Mouse (Mus musculus) ES-Bruce4 (cell line): ENCODE measurements at regions not wholly inside any gene's neighbourhood (a gene's known extent, or its start where the extent isn't known, plus 50 kb on each side); places are given as distances from the start of the nearest gene placed in this dataset.

Experiments used
- H3K27ac ChIP-seq: 2 replicates; pipeline ENCODE4 v1.5.1; 2012; ENCODE audit warnings: low read length, inconsistent platforms; ENCODE audit not compliant: insufficient read depth
- H3K27me3 ChIP-seq: 2 replicates; pipeline ENCODE4 v1.6.1; 2012; ENCODE audit warnings: mild to moderate bottlenecking, low read length, inconsistent platforms; ENCODE audit not compliant: control insufficient read depth, poor library complexity, insufficient read depth, severe bottlenecking
- H3K36me3 ChIP-seq: 2 replicates; pipeline ENCODE4 v1.6.1; 2012; ENCODE audit warnings: inconsistent platforms, mild to moderate bottlenecking, low read length, moderate library complexity; ENCODE audit not compliant: control insufficient read depth, poor library complexity, insufficient read depth, severe bottlenecking
- H3K4me1 ChIP-seq: one replicate; pipeline ENCODE4 v1.8.1; 2011; ENCODE audit warnings: low read length; ENCODE audit not compliant: control insufficient read depth, insufficient read depth
- H3K4me3 ChIP-seq: 2 replicates; pipeline ENCODE4 v1.5.1; 2011; ENCODE audit warnings: low read depth, mild to moderate bottlenecking, low read length
- H3K9ac ChIP-seq: 2 replicates; pipeline ENCODE4 v1.6.1; 2012; ENCODE audit warnings: low read depth, mild to moderate bottlenecking, inconsistent platforms; ENCODE audit not compliant: poor library complexity, severe bottlenecking
- H3K9me3 ChIP-seq: replicated peaks from 2 replicates; pipeline ENCODE4 v1.6.1; 2012; ENCODE audit warnings: mild to moderate bottlenecking, low read length, inconsistent platforms; ENCODE audit not compliant: control insufficient read depth, poor library complexity, insufficient read depth, severe bottlenecking
- CTCF ChIP-seq: IDR thresholded peaks from one replicate; pipeline ENCODE4 v1.8.1; 2011; ENCODE audit warnings: low read depth, low read length
- EP300 ChIP-seq: IDR thresholded peaks from 2 replicates; pipeline ENCODE4 v1.6.1; 2011; ENCODE audit warnings: low read depth, low read length; ENCODE audit not compliant: insufficient read depth
- POLR2A ChIP-seq: IDR thresholded peaks from one replicate; pipeline ENCODE4 v1.8.1; 2011; ENCODE audit warnings: low read length; ENCODE audit not compliant: insufficient read depth

DNA sequence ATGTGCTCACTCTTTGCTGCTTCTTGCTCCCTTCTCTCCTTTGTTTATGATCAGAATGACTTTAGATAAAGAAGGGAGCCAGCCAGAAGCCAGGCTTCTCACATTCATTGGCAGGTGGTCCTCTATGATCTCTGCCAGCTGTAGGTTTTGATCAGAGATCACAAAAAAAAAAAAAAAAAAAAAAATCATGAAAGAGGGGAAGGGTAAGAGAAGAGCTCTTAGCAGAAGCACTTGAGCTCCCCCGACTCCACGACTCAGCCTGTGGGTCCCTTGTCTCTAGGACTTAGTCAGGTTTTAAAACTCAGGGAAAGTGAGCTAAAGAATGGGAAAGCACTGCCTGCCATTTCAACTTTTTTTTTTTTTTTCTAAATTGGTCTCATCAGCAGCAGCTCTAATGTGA, 1093.1 kb downstream of the Car8 start:
- Histone ChIP-seq H3K9me3 (0 out of 2 replicates have a peak, but pooled peaks cover 2% of the 10 kb centered on the region), H3K36me3 (no peaks in the 10 kb centered on the region), H3K27ac (no peak overlapping the region), H3K4me1 (no peaks in the 10 kb centered on the region), H3K9ac (no peak overlapping the region), H3K4me3 (no peak overlapping the region), H3K27me3 (no peaks in the 10 kb centered on the region)
- no peak for TF ChIP-seq EP300
- TF ChIP-seq POLR2A = no peak
- TF ChIP-seq CTCF = no peak

GRCm38 (mm10) chr4:7144215-7144614, 1094.6 kb downstream of the Car8 start:
- TF ChIP-seq EP300 (no peak), POLR2A (no peak), CTCF (no peak)

GRCm38 (mm10) chr4:7143676-7144075, 1095.2 kb downstream of the Car8 start:
- TF ChIP-seq POLR2A (no peak), EP300 (no peak), CTCF (no peak)
- no peaks in the 10 kb centered on the region for H3K27me3 ChIP-seq
- no peak overlapping the region for H3K4me3 ChIP-seq
- H3K9ac ChIP-seq = no peak overlapping the region
- H3K4me1 ChIP-seq = no peaks in the 10 kb centered on the region
- 0 out of 2 replicates have a peak, but pooled peaks cover 2% of the 10 kb centered on the region for H3K9me3 ChIP-seq
- no peak overlapping the region for H3K27ac ChIP-seq
- H3K36me3 ChIP-seq = no peaks in the 10 kb centered on the region

More at GRCm38 (mm10) chr4:7144215-7144614, 1094.6 kb downstream of the Car8 start:
- Histone ChIP-seq H3K9ac (no peak overlapping the region), H3K9me3 (0 out of 2 replicates have a peak, but pooled peaks cover 2% of the 10 kb centered on the region), H3K4me1 (no peaks in the 10 kb centered on the region), H3K27me3 (no peaks in the 10 kb centered on the region), H3K27ac (no peak overlapping the region), H3K4me3 (no peak overlapping the region), H3K36me3 (no peaks in the 10 kb centered on the region)

DNA sequence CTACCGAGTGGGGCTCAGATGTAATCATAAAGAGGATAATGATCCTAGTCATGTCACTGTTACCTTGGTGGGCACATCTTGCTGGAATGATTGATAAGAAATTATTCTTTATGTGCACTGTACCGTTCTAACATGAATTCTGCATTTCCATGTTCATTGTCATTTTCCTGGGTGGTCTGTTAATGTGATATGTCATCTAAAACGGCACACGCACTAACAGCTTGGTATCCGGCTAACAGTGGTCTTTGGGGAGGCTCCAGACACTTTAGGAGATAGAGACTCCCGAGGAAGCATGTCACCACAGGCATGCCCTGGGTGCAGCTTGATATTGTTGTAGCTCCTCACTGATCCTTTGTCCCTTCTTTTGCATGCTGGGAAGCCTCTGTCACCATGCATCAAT, 1096.1 kb downstream of the Car8 start:
- no peaks in the 10 kb centered on the region for H3K9me3 ChIP-seq
- no peaks in the 10 kb centered on the region for H3K36me3 ChIP-seq
- no peak for TF ChIP-seq EP300
- TF ChIP-seq POLR2A = no peak
- no peak for TF ChIP-seq CTCF
- H3K4me3 ChIP-seq = no peak overlapping the region
- H3K9ac ChIP-seq = no peak overlapping the region
- no peak overlapping the region for H3K27ac ChIP-seq
- H3K4me1 ChIP-seq = no peaks in the 10 kb centered on the region
- H3K27me3 ChIP-seq = no peaks in the 10 kb centered on the region

GRCm38 (mm10) chr4:7112159-7112558, 1126.7 kb downstream of the Car8 start:
- TF ChIP-seq POLR2A (no peak), CTCF (no peak), EP300 (no peak)
- Histone ChIP-seq H3K36me3 (no peaks in the 10 kb centered on the region), H3K4me1 (no peaks in the 10 kb centered on the region), H3K9ac (no peak overlapping the region), H3K27me3 (no peaks in the 10 kb centered on the region), H3K4me3 (no peak overlapping the region), H3K9me3 (no peaks in the 10 kb centered on the region), H3K27ac (no peak overlapping the region)

- H3K4me3 ChIP-seq = no peak overlapping the region
- no peak overlapping the region for H3K27ac ChIP-seq
- H3K9ac ChIP-seq = no peak overlapping the region
- H3K36me3 ChIP-seq = no peaks in the 10 kb centered on the region
- H3K27me3 ChIP-seq = no peaks in the 10 kb centered on the region
- no peaks in the 10 kb centered on the region for H3K4me1 ChIP-seq
- TF ChIP-seq EP300 = no peak
- no peak for TF ChIP-seq CTCF
- no peak for TF ChIP-seq POLR2A
- H3K9me3 ChIP-seq = peaks cover 16% of the 10 kb centered on the region
Measured at GRCm38 (mm10) chr4:7092957-7093356, 1145.9 kb downstream of the Car8 start.
